ENCODE assay signal across 8 mouse cellular contexts in the genomic region with DNA sequence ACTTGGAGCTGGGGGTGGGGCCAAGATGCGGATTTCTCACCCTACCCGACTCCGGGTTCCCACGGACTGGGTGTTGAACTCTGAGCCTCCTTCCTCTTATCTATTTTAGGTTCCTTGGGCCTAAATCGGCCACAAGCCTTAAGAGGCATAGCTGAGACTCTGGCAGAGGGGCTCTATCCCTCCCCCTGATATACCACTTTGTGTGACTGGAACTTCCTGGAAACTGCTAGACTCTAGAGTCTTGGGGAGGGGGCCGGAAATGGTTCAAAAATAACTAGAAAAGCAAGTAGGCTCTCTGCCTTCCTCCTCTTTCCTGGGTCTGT. TPM values are rescaled to one million over a fixed set of nuclear protein-coding genes. Genes with fewer than 3 reads are reported as not detected.
DNase-seq lines count a peak whose midpoint lies in the region; ATAC-seq and TF ChIP-seq lines count a peak whose summit lies in the region.

No protein-coding gene starts in this region.

- no peak for TF ChIP-seq CTCF in layer of hippocampus, adult 2 months (conservative IDR thresholded peaks at IDR 0.05)
- TF ChIP-seq CTCF in bone marrow macrophage, adult 2 months (IDR thresholded peaks at IDR 0.05; ENCODE audit: low read depth, low read length), result no peak
- TF ChIP-seq CTCF in heart, adult 2 months (IDR thresholded peaks at IDR 0.05), result no peak
- TF ChIP-seq CTCF in lung, embryonic 14.5 days (IDR thresholded peaks at IDR 0.05; ENCODE audit: low read depth), result no peak
- no peak for TF ChIP-seq CTCF in olfactory bulb, adult 2 months (IDR thresholded peaks at IDR 0.05; ENCODE audit: insufficient read depth, low read depth, low read length)

- no peaks in the 10 kb centered on the region for H3K9me3 ChIP-seq in lung, embryonic 14.5 days (ENCODE audit: low read depth, low read length)

- 3% methylated on average over 6 of the region's 6 CpGs for WGBS in heart, adult 2 months
- 8% methylated on average over 6 of the region's 6 CpGs for WGBS in lung, embryonic 14.5 days
- WGBS in olfactory bulb, adult 2 months, result 10% methylated on average over 6 of the region's 6 CpGs

- peak in 1 of 2 experiments; percentile 16 for DNase-seq in layer of hippocampus, adult 2 months (ENCODE audit: low spot score in 2 of 2)
- no peak for DNase-seq in layer of hippocampus, adult 8-10 months (ENCODE audit: low spot score in 2 of 2)
- DNase-seq in heart, adult 2 months, result peak; percentile 65 to 73
- peak; percentile 36 for DNase-seq in kidney, adult 18-20 months
- peak; percentile 52 for DNase-seq in lung, embryonic 14.5 days
- DNase-seq in urinary bladder, postnatal 14 days (ENCODE audit: low spot score), result no peak

- intact Hi-C loops in heart, adult 2 months (cut with DNase I), result no loop called here

- H3K4me3 ChIP-seq in layer of hippocampus, adult 2 months, result peak overlapping the region; percentile 98
- peak overlapping the region; percentile 66 for H3K4me3 ChIP-seq in bone marrow macrophage, adult 2 months (ENCODE audit: insufficient read depth, low read length)
- peak overlapping the region; percentile 82 for H3K4me3 ChIP-seq in heart, adult 2 months
- H3K4me3 ChIP-seq in lung, embryonic 14.5 days (ENCODE audit: low read depth, low read length), result peak overlapping the region; percentile 63
- peak overlapping the region; percentile 76 for H3K4me3 ChIP-seq in olfactory bulb, adult 2 months (ENCODE audit: insufficient read depth, low read depth, low read length)

- peak overlapping the region; percentile 74 for H3K9ac ChIP-seq in heart, adult 2 months (ENCODE audit: low read depth, low read length)
- H3K9ac ChIP-seq in lung, embryonic 14.5 days, result peak overlapping the region; percentile 67

- H3K4me1 ChIP-seq in bone marrow macrophage, adult 2 months (ENCODE audit: control insufficient read depth, insufficient read depth, low read length), result peaks cover 21% of the 10 kb centered on the region
- H3K4me1 ChIP-seq in heart, adult 2 months (ENCODE audit: control insufficient read depth, insufficient read depth, low read length), result peaks cover 9% of the 10 kb centered on the region
- peaks cover 7% of the 10 kb centered on the region; the same call in 1 of the 2 replicates for H3K4me1 ChIP-seq in lung, embryonic 14.5 days (ENCODE audit: insufficient read depth)
- peaks cover 10% of the 10 kb centered on the region for H3K4me1 ChIP-seq in olfactory bulb, adult 2 months (ENCODE audit: control insufficient read depth, insufficient read depth, low read length)

- peaks cover 4% of the 10 kb centered on the region for H3K79me2 ChIP-seq in heart, adult 2 months (replicated peaks; ENCODE audit: control insufficient read depth, insufficient read depth, low read length)

- H3K27ac ChIP-seq in layer of hippocampus, adult 2 months, result peak overlapping the region; percentile 90
- H3K27ac ChIP-seq in bone marrow macrophage, adult 2 months (ENCODE audit: insufficient read depth, low read depth, low read length), result peak overlapping the region; percentile 21
- peak overlapping the region; percentile 95 for H3K27ac ChIP-seq in heart, adult 2 months
- H3K27ac ChIP-seq in lung, embryonic 14.5 days (ENCODE audit: low read depth), result no peak overlapping the region
- H3K27ac ChIP-seq in olfactory bulb, adult 2 months (ENCODE audit: insufficient read depth, low read depth, low read length), result no peak overlapping the region; the same call in 1 of the 2 replicates

- H3K36me3 ChIP-seq in heart, adult 2 months (ENCODE audit: control insufficient read depth, insufficient read depth, low read length), result no peaks in the 10 kb centered on the region
- 0 out of 2 replicates have a peak, but pooled peaks cover 5% of the 10 kb centered on the region for H3K36me3 ChIP-seq in lung, embryonic 14.5 days (ENCODE audit: insufficient read depth)

- no peaks in the 10 kb centered on the region for H3K27me3 ChIP-seq in heart, adult 2 months (ENCODE audit: control insufficient read depth, insufficient read depth, low read length)
- H3K27me3 ChIP-seq in lung, embryonic 14.5 days (ENCODE audit: insufficient read depth, low read length), result no peaks in the 10 kb centered on the region

- peak; percentile 37; the same call in 1 of the 2 replicates for ATAC-seq in lung, embryonic 14.5 days (ENCODE audit: insufficient read depth)

- no peak for TF ChIP-seq POLR2A in bone marrow macrophage, adult 2 months (IDR thresholded peaks at IDR 0.05; ENCODE audit: borderline replicate concordance, low read depth, low read length)
- peak; percentile 52; the same call in 1 of the 2 replicates for TF ChIP-seq POLR2A in heart, adult 2 months (IDR thresholded peaks at IDR 0.05; ENCODE audit: insufficient read depth, low read depth, low read length)
- TF ChIP-seq POLR2A in olfactory bulb, adult 2 months (IDR thresholded peaks at IDR 0.05; ENCODE audit: insufficient read depth, low read depth, low read length), result no peak

- TF ChIP-seq EP300 in heart, adult 2 months (IDR thresholded peaks at IDR 0.05; ENCODE audit: insufficient read depth, low read depth, low read length), result no peak

- H3K4me2 ChIP-seq in lung, embryonic 14.5 days, result peak overlapping the region; percentile 96

RNA-seq across cellular contexts. Expression of gene Slc44a2, which starts 1.0 kb away (rescaled TPM):
- 10 to 100 TPM; 50.7 to 52.6 TPM for total RNA-seq in layer of hippocampus, adult 2 months (2021)
- 10 to 100 TPM; 55.2 to 74.2 (median 64.7) TPM for total RNA-seq in layer of hippocampus, adult 8-10 months (2022)
- polyA plus RNA-seq in bone marrow macrophage, adult 2 months (2012; ENCODE audit: insufficient read depth, insufficient read length, missing spikeins), result 48.8 and 55.0 TPM in 2 replicates
- 10 to 100 TPM; 77.0 to 89.5 TPM for total RNA-seq in heart, adult 2 months (2021)
- polyA plus RNA-seq in heart, adult 2 months (2012; rRNA removed), result 86.8 and 148 TPM in 2 replicates
- polyA plus RNA-seq in lung, embryonic 14.5 days (2014; fragmentation: Nextera tagmentation; extraction: Ambion mirVana), result 122 TPM in 2 replicates
- polyA plus RNA-seq in olfactory bulb, adult 2 months (2012; ENCODE audit: insufficient read depth, insufficient read length, low replicate concordance, missing spikeins), result 356 TPM in 1 of 2 replicates, not detected in the other

RNA-seq across cellular contexts. Expression of gene Ap1m2, which starts 9.3 kb away (rescaled TPM):
- under 1 TPM; 0.41 to 0.76 TPM for total RNA-seq in layer of hippocampus, adult 2 months (2021)
- 1 to 10 TPM in 3 of 4 experiments, under 1 TPM in 1; 0.35 to 2.0 (median 1.6) TPM for total RNA-seq in layer of hippocampus, adult 8-10 months (2022)
- polyA plus RNA-seq in bone marrow macrophage, adult 2 months (2012; ENCODE audit: insufficient read depth, insufficient read length, missing spikeins), result not detected in 2 replicates
- not detected for total RNA-seq in heart, adult 2 months (2021)
- 1.0 TPM in 1 of 2 replicates, not detected in the other for polyA plus RNA-seq in heart, adult 2 months (2012; rRNA removed)
- 45.7 and 45.8 TPM in 2 replicates for polyA plus RNA-seq in lung, embryonic 14.5 days (2014; fragmentation: Nextera tagmentation; extraction: Ambion mirVana)
- not detected in 2 replicates for polyA plus RNA-seq in olfactory bulb, adult 2 months (2012; ENCODE audit: insufficient read depth, insufficient read length, low replicate concordance, missing spikeins)

RNA-seq across cellular contexts. Expression of gene Cdkn2d, which starts 30.3 kb away (rescaled TPM):
- total RNA-seq in layer of hippocampus, adult 2 months (2021), result 10 to 100 TPM; 53.7 to 54.4 TPM
- 10 to 100 TPM; 48.8 to 61.6 (median 55.9) TPM for total RNA-seq in layer of hippocampus, adult 8-10 months (2022)
- polyA plus RNA-seq in bone marrow macrophage, adult 2 months (2012; ENCODE audit: insufficient read depth, insufficient read length, missing spikeins), result 33.1 and 33.7 TPM in 2 replicates
- total RNA-seq in heart, adult 2 months (2021), result 10 to 100 TPM; 11.3 to 15.0 TPM
- 25.0 and 32.9 TPM in 2 replicates for polyA plus RNA-seq in heart, adult 2 months (2012; rRNA removed)
- 45.3 and 48.1 TPM in 2 replicates for polyA plus RNA-seq in lung, embryonic 14.5 days (2014; fragmentation: Nextera tagmentation; extraction: Ambion mirVana)
- not detected in 2 replicates for polyA plus RNA-seq in olfactory bulb, adult 2 months (2012; ENCODE audit: insufficient read depth, insufficient read length, low replicate concordance, missing spikeins)

RNA-seq across cellular contexts. Expression of gene Kri1, which starts 33.7 kb away (rescaled TPM):
- 10 to 100 TPM; 45.1 to 46.6 TPM for total RNA-seq in layer of hippocampus, adult 2 months (2021)
- total RNA-seq in layer of hippocampus, adult 8-10 months (2022), result 10 to 100 TPM; 43.2 to 48.9 (median 44.5) TPM
- polyA plus RNA-seq in bone marrow macrophage, adult 2 months (2012; ENCODE audit: insufficient read depth, insufficient read length, missing spikeins), result 26.4 and 28.6 TPM in 2 replicates
- 10 to 100 TPM; 16.3 to 16.8 TPM for total RNA-seq in heart, adult 2 months (2021)
- 10.5 and 12.8 TPM in 2 replicates for polyA plus RNA-seq in heart, adult 2 months (2012; rRNA removed)
- 12.2 and 14.3 TPM in 2 replicates for polyA plus RNA-seq in lung, embryonic 14.5 days (2014; fragmentation: Nextera tagmentation; extraction: Ambion mirVana)
- not detected in 2 replicates for polyA plus RNA-seq in olfactory bulb, adult 2 months (2012; ENCODE audit: insufficient read depth, insufficient read length, low replicate concordance, missing spikeins)

RNA-seq across cellular contexts. Expression of gene Ilf3, which starts 46.2 kb away (rescaled TPM):
- total RNA-seq in layer of hippocampus, adult 2 months (2021), result 100 to 1,000 TPM; 106 to 108 TPM
- total RNA-seq in layer of hippocampus, adult 8-10 months (2022), result 100 to 1,000 TPM in 3 of 4 experiments, 10 to 100 TPM in 1; 95.4 to 113 (median 103) TPM
- polyA plus RNA-seq in bone marrow macrophage, adult 2 months (2012; ENCODE audit: insufficient read depth, insufficient read length, missing spikeins), result 33.3 and 42.9 TPM in 2 replicates
- total RNA-seq in heart, adult 2 months (2021), result 10 to 100 TPM; 27.7 to 29.0 TPM
- 22.6 and 29.0 TPM in 2 replicates for polyA plus RNA-seq in heart, adult 2 months (2012; rRNA removed)
- 217 and 223 TPM in 2 replicates for polyA plus RNA-seq in lung, embryonic 14.5 days (2014; fragmentation: Nextera tagmentation; extraction: Ambion mirVana)
- polyA plus RNA-seq in olfactory bulb, adult 2 months (2012; ENCODE audit: insufficient read depth, insufficient read length, low replicate concordance, missing spikeins), result not detected in 2 replicates

Comparison
In these comparisons a context has a peak if more than half of its experiments do, and no peak if none do; other contexts are left out.
1. DNase-seq: peak in heart, adult 2 months (2 of 2), kidney, adult 18-20 months (single experiment) and lung, embryonic 14.5 days (single experiment); none in layer of hippocampus, adult 8-10 months (0 of 2) and urinary bladder, postnatal 14 days (single experiment).
2. H3K27ac ChIP-seq: peak in layer of hippocampus, adult 2 months (single experiment), bone marrow macrophage, adult 2 months (single experiment) and heart, adult 2 months (single experiment); none in lung, embryonic 14.5 days (single experiment) and olfactory bulb, adult 2 months (single experiment).
3. RNA of gene Ap1m2, which starts 9.3 kb away (polyA plus RNA-seq): 45.7 to 45.8 TPM in lung, embryonic 14.5 days; 1.0 TPM in heart, adult 2 months, not detected in bone marrow macrophage, adult 2 months and not detected in olfactory bulb, adult 2 months; every median in the first group is over 10 times any median in the second.
4. Peak in every context shown above with its lines, with median percentiles within 50 percentile points of each other: H3K4me3 ChIP-seq.